Mouse (Mus musculus): ENCODE results near the gene Tmtc1.

Tmtc1 gene

DNA sequence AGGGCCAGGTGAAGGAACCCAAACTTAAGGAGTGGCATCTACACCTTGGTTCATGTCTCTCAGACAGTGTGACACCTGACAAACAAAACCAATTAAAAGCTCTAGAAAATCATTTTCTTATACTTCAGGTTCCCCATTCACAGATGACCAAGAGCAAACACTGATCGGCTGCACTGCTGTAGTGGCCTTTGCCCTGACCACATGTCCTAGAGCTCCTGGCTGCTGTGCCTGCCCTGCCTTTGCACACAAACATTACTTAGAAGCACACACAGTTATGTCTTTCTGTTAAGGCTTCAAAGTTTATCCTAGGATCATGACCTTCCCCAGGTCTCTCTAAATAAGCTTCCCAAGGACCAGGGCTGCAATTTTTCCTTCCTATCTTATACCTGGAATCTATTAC is 199.4 kb downstream of the Tmtc1 start:
- DNase-seq (ENCODE audit: low spot score in 2 of 2), result no peak

DNA sequence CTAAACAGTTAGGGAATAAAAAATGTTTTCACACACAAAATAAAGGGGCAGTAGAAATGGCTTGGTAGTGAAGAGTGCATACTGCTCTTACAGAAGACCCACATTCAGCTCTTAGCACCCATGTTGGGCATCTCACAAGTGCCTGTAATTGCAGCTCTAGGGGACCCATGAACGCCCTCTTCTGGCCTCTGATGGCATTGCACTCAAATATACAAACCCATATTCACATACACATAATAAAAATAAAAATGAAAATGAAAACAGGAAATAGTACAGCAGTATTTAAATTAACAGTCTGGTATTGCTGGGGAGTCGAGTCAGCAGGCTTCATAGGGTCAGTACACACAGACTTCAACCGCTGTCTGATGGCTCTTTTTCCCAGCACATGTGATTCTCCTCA is 201.9 kb downstream of the Tmtc1 start:
- no peak for DNase-seq (ENCODE audit: low spot score in 2 of 2)

- no peak for DNase-seq (ENCODE audit: low spot score in 2 of 2)
These were observed 202.5 kb downstream of the Tmtc1 start for GRCm38 (mm10) chr6:148241685-148242084.

DNA sequence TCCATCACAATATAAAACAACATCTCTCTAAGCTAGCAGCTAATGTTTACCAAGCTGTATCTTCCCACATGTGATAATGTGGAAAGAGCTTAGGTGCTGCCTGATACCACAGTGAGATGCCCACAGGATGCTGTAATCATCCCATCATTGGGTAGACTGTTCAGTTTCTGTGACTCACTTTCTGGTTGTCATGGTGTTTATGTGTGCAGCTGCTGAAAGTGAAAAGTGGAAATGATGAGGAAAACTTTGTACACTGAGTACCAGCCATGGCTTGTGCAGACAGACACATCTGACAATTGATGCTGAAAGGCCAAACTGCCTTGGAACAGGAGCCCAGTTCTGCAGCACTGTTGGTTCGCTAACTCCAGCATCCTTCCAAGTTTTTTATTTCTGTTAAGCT is 204.9 kb downstream of the Tmtc1 start:
- DNase-seq (ENCODE audit: low spot score in 2 of 2), result no peak

DNA sequence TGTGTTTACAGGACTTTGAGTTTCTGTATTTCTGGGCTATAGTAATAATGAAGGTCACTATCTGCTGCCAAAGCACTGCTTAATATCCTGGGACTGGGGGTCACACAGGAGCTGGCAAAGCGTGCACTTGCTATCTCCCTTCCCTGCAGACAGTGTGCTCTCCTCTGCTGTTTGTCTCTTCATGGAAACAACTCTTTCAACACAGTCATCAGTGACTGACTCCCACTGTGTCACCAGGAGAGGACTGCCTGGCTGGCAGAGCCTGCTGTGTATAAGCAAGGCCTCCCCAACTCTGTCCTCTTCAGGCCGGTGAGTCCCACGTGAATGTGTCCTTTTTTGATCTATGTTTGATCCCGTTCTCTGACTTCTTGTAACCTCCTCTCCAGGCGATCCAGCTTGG is 206.7 kb downstream of the Tmtc1 start:
- no peak for DNase-seq (ENCODE audit: low spot score in 2 of 2)

DNA sequence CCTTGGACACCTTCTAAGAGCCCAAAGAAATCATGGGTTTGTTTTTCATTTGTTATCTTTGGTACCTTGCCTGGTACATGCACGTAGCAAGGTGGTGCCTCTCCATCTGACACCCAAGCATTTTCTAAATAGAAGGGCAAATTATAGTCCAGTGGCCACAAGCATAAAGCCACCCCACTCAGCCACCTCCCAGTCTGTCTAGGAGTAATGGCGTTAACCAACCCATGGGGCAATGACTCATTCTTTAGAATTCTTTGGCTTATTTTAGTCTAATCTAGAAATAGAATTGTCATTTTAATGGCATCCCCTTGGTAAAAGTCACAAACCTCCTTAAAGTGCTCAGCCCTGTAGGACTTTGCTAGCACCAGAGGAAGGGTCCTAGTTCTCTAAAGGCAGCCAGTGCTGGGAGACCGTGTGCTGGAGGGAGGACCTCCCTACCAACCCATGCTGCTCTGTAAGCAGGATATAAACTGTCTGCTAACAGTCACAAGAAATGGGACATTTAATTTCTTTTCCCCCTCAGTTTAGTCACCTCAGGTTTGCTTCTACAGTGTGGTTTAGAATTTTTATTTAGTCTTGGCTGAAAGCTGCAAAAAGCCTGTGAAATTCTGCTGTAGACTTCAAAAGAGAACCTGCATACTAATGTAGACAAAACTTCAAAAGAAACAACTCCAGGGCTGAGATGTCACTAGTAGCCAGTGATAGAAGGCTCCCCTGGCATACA is 209.9 kb downstream of the Tmtc1 start:
- DNase-seq (ENCODE audit: low spot score in 2 of 2), result no peak

DNA sequence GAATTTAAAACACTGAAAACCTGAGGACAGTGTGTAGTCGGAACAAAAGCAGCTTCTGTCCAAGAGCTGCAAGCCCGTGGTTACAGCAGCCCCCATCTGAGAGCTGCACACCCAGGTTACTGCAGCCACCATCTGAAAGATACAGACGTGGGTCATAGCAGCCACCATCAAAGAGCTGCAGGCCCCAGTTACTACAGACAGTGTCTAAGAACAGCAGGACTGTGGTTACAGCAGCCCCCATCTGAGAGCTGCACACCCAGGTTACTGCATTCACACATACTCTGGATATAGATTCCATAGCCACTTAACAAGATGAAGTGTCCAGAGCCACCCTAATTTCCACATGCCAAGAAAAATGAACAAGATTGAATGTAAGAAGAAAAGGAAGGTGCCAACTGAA is 216.6 kb downstream of the Tmtc1 start:
- no peak for DNase-seq (ENCODE audit: low spot score in 2 of 2)

GRCm38 (mm10) chr6:148222686-148223085 is 221.5 kb downstream of the Tmtc1 start:
- DNase-seq (ENCODE audit: low spot score in 2 of 2), result no peak

DNA sequence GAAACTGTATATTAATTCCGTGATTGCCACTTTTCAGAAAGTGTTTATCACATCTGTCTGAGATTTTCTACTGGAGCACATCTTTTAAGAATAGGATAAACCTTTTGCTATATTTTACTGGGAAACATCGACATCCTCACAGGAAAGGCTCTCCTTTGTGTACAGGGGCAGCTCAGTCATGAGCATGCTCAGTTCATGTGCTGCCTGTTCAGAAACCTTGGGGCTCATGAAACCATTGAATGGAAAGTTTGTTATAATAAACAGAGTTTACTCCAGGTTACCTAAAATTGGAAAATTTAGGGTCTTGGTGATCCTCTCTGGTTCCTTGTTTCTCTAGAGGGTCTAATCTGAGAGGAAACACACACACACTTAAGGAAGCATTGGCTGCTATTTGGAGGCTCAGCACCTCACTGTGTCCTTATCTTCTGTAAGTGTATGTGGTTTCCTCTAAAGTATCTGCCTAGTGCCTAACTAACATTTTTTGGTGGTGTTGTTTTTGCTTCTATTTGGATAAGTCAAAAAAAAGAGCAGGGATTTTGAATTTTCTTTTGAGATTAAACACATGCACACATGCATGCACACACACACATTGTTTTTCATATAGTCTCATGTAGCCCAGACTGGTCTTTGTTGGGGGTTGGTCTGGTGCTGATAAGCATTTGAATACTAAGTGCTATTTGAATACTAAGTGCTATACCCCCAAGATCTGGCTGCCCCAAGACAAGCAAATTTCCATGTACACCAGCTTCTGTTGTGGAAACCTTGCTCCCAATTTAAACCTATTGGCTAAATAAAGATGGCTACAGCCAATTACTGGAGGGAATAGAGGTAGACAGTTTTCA is 225.7 kb downstream of the Tmtc1 start:
- DNase-seq (ENCODE audit: low spot score in 2 of 2), result no peak

DNA sequence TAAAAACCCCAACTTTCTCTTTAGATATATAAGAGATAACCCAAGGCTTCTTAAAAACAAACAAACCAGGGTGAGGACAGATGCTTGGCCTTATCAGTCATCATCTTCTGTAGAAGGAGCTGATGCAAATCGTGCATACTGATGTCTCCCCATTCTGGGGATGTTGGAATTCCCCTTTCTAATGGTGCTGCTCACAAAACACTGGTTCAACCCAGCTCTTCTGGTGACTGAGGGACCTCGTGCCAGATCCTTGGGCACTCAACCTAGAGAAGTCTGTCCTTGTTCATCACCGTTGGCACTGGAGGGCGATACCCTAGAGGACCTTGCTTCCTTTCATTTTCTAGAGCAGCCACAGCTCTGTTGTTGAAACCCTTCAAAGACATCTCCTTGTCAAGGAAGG is 227.4 kb downstream of the Tmtc1 start:
- DNase-seq (ENCODE audit: low spot score in 2 of 2), result no peak

DNA sequence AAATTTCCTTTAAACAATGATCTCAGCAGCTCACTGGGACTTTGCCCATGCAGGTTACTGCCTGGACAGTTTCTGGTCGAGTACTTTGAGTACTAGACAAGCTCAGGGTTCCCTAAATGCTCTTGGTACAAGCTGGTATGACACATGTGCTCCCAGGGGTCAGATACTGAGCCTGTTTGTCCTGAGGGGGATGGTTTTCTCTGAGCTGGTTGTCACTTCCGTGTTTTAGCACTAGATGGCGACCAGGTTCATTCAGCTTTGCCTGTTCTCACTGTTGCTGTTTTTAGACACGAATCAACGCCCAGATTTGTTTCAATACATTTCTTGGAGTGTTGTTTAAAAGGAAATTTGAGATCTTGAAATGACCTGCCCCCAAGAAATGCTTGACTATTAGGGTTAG is 229.4 kb downstream of the Tmtc1 start:
- no peak for DNase-seq (ENCODE audit: low spot score in 2 of 2)

- peak; percentile 98 to 99 for DNase-seq (ENCODE audit: low spot score in 2 of 2)
These were observed 232.1 kb downstream of the Tmtc1 start, which contains the start of gene Ergic2 for GRCm38 (mm10) chr6:148211897-148212680. Gene Ergic2, minus strand, starts transcription at chr6:148212374.

DNA sequence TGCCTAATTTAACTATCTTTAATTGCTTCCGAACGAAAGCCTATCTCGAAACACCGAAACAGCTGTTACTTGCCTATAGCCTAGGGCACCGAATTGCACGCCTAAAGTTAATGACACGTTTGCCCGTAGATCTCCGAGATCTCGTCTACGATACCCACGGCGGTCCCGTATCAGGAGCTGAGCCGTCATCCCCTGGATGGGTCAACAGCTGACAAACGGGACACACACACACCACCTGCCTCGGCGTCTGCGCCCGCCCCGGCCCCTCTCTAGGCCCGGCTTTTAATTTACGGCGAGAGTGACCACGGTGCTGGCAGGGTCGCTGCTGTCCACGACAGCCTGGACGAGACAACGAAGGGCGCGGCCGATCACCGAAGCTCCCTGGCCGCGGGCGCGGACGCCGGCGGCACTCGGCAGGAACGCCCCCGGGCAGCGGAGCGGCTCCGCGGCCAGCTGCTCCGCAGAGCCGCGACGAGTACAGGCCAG is 232.8 kb downstream of the Tmtc1 start:
- DNase-seq (ENCODE audit: low spot score in 2 of 2), result no peak

GRCm38 (mm10) chr6:148207522-148207921 is 236.7 kb downstream of the Tmtc1 start:
- no peak for DNase-seq (ENCODE audit: low spot score in 2 of 2)

DNA sequence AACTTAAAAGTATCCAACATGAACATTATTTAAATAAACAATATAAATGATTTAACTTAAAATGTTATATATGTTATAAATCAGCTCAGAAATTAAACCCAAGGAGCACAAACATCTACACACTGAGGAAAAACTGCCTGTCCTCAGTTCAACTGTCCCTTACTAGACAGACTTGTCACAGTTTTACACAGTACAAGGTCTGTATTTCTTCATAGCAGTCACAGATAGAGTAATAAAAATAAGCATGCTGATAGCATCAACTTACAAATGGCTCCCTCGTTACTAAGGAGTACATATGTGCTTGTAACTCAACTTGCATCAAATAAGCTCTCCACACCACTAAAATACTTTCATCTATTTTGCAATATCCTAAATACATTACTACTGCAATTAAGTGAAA is 239.1 kb downstream of the Tmtc1 start:
- no peak for DNase-seq (ENCODE audit: low spot score in 2 of 2)

- no peak for DNase-seq (ENCODE audit: low spot score in 2 of 2)
These were observed 244.5 kb downstream of the Tmtc1 start for GRCm38 (mm10) chr6:148199729-148200128.

GRCm38 (mm10) chr6:148199177-148199576 is 245.0 kb downstream of the Tmtc1 start:
- no peak for DNase-seq (ENCODE audit: low spot score in 2 of 2)

DNA sequence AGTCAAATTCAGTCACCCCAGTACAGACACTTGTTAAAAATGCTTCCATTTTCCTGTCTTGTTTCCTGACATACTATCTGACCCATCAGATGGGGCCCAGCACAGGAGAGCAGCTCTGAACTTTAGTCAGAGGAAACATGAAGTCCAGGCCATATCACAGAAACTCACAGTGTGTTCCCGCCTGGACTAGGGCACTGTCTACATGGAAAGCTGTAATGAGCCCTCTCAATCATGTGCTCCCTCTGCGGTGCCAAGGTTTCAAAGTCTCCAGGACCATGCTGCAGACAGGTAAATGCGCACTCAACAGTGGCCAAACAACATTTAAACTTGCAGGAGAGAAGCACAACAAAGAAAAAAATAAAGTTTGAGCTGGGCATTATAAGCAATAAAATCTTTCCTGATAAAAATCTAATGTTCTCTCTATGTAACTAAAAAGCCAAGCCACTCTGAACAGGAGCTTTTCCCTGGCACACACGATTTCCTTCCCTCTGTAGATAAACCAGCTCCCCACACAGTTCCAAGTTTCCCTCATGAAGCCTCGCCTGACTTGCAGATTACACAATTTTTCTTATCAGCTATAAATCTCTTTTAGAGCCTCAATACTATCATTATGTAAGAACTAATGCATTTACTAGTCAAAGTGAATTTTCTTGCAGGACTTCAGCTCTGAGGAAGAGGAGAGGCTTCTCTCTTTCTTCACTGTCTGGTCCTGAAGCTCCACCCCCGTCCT is 250.1 kb downstream of the Tmtc1 start:
- DNase-seq (ENCODE audit: low spot score in 2 of 2), result no peak

DNA sequence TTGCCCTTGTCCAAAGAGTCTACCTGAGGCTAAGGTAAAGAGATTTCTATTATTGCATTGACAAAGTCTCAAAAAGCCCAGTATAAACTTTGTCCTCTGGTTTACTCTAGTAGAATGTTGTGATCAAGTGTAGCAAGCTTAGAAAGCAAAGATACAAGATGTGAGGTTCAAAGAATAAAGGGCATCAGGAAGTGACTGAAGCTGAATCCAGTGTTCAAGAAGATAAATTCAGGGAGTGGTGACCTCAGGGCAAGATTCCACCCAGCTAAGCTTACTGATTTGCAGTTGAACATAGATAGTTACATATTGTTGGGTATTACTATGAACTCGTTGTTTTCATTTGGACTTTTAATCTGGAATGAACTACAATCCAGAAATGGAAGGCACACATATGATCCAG is 258.5 kb downstream of the Tmtc1 start:
- no peak for DNase-seq (ENCODE audit: low spot score in 2 of 2)

All from right cerebral cortex, postnatal 36 days (tissue).